Mouse (Mus musculus) limb, embryonic 13.5 days (tissue): Measurements from ENCODE around the gene 4930524J08Rik. TPM values are rescaled to one million over a fixed set of nuclear protein-coding genes. Genes with fewer than 3 reads are reported as not detected.

Experiments
- ATAC-seq: fragments of 200-750 bp; cut with Nextera tagmentation; 2 replicates; pipeline ENCODE4 v1.8.0; 2017; ENCODE audit warnings: low read depth, moderate number of reproducible peaks, moderate TSS enrichment; ENCODE audit not compliant: low FRiP score
- H3K27ac ChIP-seq: fragments of 300-500 bp; sonication (generic); 2 replicates; pipeline ENCODE4 v1.5.1; 2015; ENCODE audit warnings: inconsistent platforms, mild to moderate bottlenecking, moderate library complexity
- H3K27me3 ChIP-seq: fragments of 300-500 bp; sonication (generic); 2 replicates; pipeline ENCODE4 v1.6.1; 2015; ENCODE audit warnings: mild to moderate bottlenecking, inconsistent platforms
- H3K36me3 ChIP-seq: fragments of 300-500 bp; sonication (generic); 2 replicates; pipeline ENCODE4 v1.6.1; 2015; ENCODE audit warnings: inconsistent platforms, mild to moderate bottlenecking, moderate library complexity
- H3K4me1 ChIP-seq: fragments of 300-500 bp; sonication (generic); 2 replicates; pipeline ENCODE4 v1.6.1; 2015; ENCODE audit warnings: inconsistent platforms
- H3K4me2 ChIP-seq: fragments of 300-500 bp; sonication (generic); replicated peaks from 2 replicates; pipeline ENCODE4 v1.6.1; 2015; ENCODE audit warnings: inconsistent platforms, mild to moderate bottlenecking, moderate library complexity
- H3K4me3 ChIP-seq: fragments of 300-500 bp; sonication (generic); 2 replicates; pipeline ENCODE4 v1.5.1; 2015; ENCODE audit warnings: moderate library complexity, mild to moderate bottlenecking, inconsistent platforms
- H3K9ac ChIP-seq: fragments of 300-500 bp; sonication (generic); 2 replicates; pipeline ENCODE4 v1.6.1; 2015; ENCODE audit warnings: mild to moderate bottlenecking, inconsistent platforms
- H3K9me3 ChIP-seq: fragments of 300-500 bp; sonication (generic); 2 replicates; pipeline ENCODE4 v1.6.1; 2016; ENCODE audit warnings: inconsistent platforms
- WGBS: fragments of 180-500 bp; shearing (Covaris S2); methylation state at CpG from one replicate; pipeline ENCODE4 v1.1.7; 2015; 5-methylcytosine and 5-hydroxymethylcytosine counted together
- polyA plus RNA-seq: library from polyadenylated mRNA; unstranded; fragments of >200 nt; fragmentation: Nextera tagmentation; extraction: Ambion mirVana; gene quantifications from 2 replicates; pipeline ENCODE4 v1.2.1, GENCODE M21; 2015

Gene 4930524J08Rik
- polyA plus RNA-seq, 1 experiment from 2014 or later: 1.8 TPM

DNA sequence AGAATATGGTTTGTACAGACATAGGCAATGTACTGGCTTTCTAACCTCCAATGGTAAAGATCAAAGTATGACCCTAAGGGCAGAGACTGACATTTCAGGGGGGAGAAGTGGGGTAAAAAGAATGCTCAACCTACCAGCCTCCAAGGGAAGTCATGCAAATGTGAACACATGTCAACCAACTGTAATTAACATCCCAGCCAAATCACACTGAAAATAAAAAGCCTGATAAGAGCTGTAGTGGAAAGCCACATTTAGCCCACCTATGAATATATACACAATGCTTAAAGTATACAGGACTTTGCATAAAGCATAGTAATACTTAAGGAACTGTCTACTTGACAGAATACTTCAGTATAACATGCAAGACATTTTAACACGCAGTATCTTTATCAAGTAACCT lies 3.1 kb upstream of the 4930524J08Rik start:
- H3K4me1 ChIP-seq: peaks cover 33% of the 10 kb centered on the region
- WGBS: 68% methylated on average over 1 of the region's 1 CpGs
- peaks cover 14% of the 10 kb centered on the region for H3K36me3 ChIP-seq
- peak overlapping the region; percentile 85 for H3K4me2 ChIP-seq
- H3K9ac ChIP-seq: no peak overlapping the region; the same call in 1 of the 2 replicates
- peak overlapping the region; percentile 88 for H3K4me3 ChIP-seq
- H3K9me3 ChIP-seq: 0 out of 2 replicates have a peak, but pooled peaks cover 4% of the 10 kb centered on the region
- no peaks in the 10 kb centered on the region for H3K27me3 ChIP-seq
- no peak for ATAC-seq
- H3K27ac ChIP-seq: no peak overlapping the region

DNA sequence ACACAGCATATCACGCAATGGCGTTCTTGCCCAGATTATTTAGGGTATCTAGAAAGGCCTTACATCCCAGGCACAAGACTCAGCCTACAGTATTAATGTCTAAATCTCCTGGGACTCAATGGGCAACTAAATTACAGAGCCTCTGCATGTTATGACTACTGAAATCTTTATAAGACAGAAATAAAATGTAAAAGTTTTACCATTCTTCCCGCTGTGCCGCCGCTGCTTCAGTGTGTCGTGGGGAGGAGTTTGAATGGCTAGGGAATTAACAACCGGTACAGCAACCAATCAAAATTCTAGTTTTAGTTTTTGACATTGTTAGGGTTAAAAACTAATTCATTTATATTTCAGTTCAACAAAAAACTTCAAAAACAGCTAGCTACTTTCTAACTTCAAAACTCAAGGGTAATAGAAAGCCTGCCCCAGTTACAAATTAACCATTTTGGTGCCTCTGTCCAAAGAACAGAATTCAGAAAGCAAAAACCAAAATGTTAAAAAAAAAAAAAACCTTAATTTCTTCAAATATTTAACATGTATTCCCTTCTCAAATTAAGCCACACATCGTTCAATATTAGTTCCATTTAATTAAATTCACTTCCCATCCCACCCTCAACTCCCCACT lies 2.4 kb upstream of the 4930524J08Rik start:
- no peak overlapping the region for H3K27ac ChIP-seq
- WGBS: 11% methylated on average over 8 of the region's 8 CpGs

DNA sequence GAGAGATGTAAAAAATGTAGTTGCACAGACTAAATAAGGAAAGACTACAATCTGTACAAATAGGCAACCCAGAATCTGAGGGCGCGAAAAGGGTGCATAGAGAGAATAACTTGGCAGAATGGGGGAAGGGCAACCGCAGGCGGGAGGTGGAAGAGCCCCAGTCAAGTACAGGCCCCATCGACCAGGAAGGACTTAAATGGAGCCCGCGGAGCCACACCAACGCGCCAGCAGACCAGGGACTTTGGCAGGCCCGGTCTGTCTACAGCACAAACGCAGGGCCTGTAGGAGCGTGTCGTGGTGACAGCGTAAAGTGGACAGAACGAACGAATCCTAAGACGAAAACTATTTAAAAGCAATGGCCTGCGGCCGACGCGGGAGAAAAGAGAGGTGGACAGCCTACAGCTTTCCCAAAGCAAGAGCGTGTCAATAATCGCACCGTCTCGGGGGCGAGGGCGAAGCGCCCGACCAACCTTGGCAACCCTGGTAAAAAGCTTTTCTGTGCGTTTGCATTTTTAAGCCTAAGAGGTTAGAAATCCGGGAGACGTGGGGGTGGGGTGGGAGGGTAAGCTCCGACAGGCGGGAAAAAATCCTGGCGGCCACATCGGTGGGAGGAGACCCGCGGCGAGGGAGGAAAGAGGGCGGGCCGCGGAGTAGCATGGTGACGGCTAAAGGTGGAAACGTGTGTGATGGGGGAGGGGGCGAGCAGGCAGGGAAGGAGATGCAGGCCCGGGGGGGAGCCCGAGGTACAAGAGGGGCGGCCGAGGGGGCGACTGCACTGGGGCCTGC lies 1.2 kb upstream of the 4930524J08Rik start:
- peaks cover 32% of the 10 kb centered on the region for H3K4me1 ChIP-seq
- peak; percentile 57 for ATAC-seq
- H3K4me2 ChIP-seq: peak overlapping the region; percentile 85
- H3K9ac ChIP-seq: peak overlapping the region; percentile 99
- H3K27ac ChIP-seq: peak overlapping the region; percentile 99
- 0 out of 2 replicates have a peak, but pooled peaks cover 4% of the 10 kb centered on the region for H3K9me3 ChIP-seq
- peaks cover 12% of the 10 kb centered on the region for H3K36me3 ChIP-seq
- peak overlapping the region; percentile 88 for H3K4me3 ChIP-seq
- WGBS: under 1% methylated on average over 48 of the region's 50 CpGs
- no peaks in the 10 kb centered on the region for H3K27me3 ChIP-seq

More for the DNA sequence above, 2.4 kb upstream of the 4930524J08Rik start:
- no peak for ATAC-seq
- H3K36me3 ChIP-seq: peaks cover 12% of the 10 kb centered on the region
- H3K9ac ChIP-seq: peak overlapping the region; percentile 99
- peak overlapping the region; percentile 88 for H3K4me3 ChIP-seq
- peaks cover 33% of the 10 kb centered on the region for H3K4me1 ChIP-seq
- peak overlapping the region; percentile 85 for H3K4me2 ChIP-seq
- H3K9me3 ChIP-seq: 0 out of 2 replicates have a peak, but pooled peaks cover 4% of the 10 kb centered on the region
- H3K27me3 ChIP-seq: no peaks in the 10 kb centered on the region

DNA sequence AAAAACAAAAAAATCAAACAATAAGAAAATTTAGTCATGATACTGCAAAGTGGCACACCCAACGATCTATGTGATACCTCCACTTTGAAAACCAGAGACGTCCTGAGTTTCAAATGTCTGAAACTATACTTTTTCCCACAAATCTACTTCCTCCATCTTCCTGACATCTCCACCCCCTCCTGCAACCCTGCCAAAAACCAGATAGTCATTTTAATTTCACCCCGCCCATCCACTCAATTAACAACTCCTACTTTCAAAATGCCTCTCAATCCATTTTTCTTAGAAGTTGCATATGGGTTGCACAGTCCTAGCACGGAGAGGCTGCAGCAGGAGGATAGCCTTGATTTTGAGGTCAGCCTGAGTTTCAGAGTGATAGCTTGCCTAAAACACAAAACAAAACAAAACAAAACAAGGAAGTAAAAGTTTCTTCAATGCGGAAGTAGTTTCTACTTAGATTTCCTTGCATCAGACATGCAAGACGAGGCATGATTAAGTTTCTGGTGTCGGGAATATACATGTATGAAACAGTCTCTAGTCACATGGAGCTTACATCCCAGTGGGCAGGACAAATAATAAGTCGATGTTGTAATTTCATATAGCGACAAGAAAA lies 4.7 kb downstream of the 4930524J08Rik start:
- Histone ChIP-seq H3K4me2 (no peak overlapping the region), H3K27ac (no peak overlapping the region), H3K36me3 (peaks cover 3% of the 10 kb centered on the region; the same call in 1 of the 2 replicates), H3K27me3 (no peaks in the 10 kb centered on the region), H3K9me3 (0 out of 2 replicates have a peak, but pooled peaks cover 4% of the 10 kb centered on the region), H3K4me3 (no peak overlapping the region), H3K9ac (no peak overlapping the region), H3K4me1 (no peaks in the 10 kb centered on the region)
- ATAC-seq: no peak
- 87% methylated on average over 9 of the region's 9 CpGs for WGBS

DNA sequence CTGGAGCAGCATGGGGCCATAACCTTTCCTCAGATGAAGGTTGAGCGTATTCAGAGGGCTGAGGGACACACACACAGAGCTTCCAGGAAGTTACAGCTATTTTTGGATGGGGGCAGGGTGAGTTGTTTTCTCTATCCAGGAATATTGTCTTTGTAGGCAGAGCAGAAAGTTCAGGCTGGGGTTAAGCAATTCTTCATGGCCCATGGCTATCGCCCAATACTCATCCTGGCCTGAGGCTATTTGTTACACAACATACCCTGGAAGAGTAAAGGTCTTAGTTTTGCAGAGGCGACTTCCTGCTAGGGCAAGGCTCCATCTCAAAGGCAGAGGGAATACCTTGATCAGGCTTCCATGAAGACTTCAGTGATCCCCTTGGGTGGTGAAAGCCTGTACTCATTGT lies 15.3 kb downstream of the 4930524J08Rik start:
- no peak overlapping the region for H3K9ac ChIP-seq
- ATAC-seq: no peak
- no peaks in the 10 kb centered on the region for H3K36me3 ChIP-seq

DNA sequence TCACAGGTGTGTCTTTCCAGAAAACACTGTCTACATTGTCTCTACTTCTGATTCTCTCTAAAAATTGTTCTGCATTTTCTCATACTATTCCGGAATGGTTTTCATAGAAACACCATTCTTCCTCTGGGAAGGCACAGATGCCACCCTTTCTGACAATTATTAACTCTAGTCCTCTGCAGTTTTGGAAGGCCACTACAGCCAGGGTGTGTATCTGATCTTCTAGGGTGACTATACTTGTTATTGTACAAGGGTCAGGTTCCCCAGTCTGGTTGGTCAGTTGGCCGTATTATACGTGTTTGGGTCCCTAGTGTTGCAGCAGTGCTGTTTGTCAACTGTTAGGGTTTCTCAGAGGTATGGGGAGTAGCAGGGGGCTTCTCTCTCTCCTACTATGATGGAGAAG lies 15.8 kb downstream of the 4930524J08Rik start:
- Histone ChIP-seq H3K27me3 (no peaks in the 10 kb centered on the region), H3K4me1 (no peaks in the 10 kb centered on the region), H3K9ac (no peak overlapping the region), H3K4me3 (no peak overlapping the region), H3K36me3 (no peaks in the 10 kb centered on the region), H3K27ac (no peak overlapping the region), H3K9me3 (peaks cover 7% of the 10 kb centered on the region; the same call in 1 of the 2 replicates), H3K4me2 (no peak overlapping the region)
- WGBS: 89% methylated on average over 3 of the region's 3 CpGs
- ATAC-seq: no peak

More for the DNA sequence above, 15.3 kb downstream of the 4930524J08Rik start:
- H3K27me3 ChIP-seq: no peaks in the 10 kb centered on the region
- H3K4me1 ChIP-seq: no peaks in the 10 kb centered on the region
- H3K27ac ChIP-seq: no peak overlapping the region
- peaks cover 7% of the 10 kb centered on the region; the same call in 1 of the 2 replicates for H3K9me3 ChIP-seq
- WGBS: 86% methylated on average over 3 of the region's 3 CpGs
- H3K4me2 ChIP-seq: no peak overlapping the region
- no peak overlapping the region for H3K4me3 ChIP-seq

DNA sequence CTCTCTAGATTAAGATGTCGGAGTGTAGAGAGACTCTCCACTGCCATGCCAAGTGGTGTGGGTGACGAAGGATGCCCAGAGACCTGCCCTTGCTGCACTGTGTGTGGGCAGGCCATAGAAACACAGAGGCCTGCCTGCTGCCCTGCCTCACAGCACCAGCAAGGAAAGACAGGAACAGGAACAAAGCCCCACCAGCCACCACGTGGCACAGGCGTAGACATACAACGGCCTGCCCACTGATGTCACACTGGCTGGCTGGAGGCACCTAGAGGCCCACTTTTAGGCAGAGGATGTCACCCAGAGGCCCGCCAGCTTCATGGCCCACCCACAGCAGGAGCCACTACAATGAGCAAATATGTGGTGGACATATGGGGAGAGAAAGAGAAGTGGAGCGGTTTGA lies 21.2 kb downstream of the 4930524J08Rik start:
- Histone ChIP-seq H3K4me2 (no peak overlapping the region), H3K27ac (no peak overlapping the region), H3K9me3 (peaks cover 7% of the 10 kb centered on the region; the same call in 1 of the 2 replicates), H3K36me3 (no peaks in the 10 kb centered on the region), H3K4me3 (no peak overlapping the region), H3K27me3 (no peaks in the 10 kb centered on the region), H3K9ac (no peak overlapping the region; the same call in 1 of the 2 replicates), H3K4me1 (0 out of 2 replicates have a peak, but pooled peaks cover 3% of the 10 kb centered on the region)
- ATAC-seq: no peak
- WGBS: 78% methylated on average over 7 of the region's 7 CpGs

DNA sequence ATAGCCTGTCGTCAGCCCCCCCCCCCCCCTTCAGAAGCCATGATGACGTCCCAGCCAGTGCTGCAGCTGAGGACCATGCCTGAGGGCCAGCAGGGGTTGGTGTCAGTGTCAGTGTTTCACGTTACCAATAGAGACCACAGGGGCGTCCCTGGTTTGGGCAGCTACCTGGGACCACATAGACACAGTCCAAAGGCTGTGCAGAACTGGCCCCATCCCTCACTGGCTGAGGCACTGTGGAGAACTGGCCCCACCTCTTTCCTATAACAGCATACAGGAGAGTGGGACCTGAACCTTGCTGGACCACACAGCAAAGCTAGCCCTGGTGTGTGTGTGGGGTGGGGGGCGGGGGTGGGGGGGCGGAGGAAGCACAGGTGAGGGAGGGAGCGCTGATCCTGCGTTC lies 21.6 kb downstream of the 4930524J08Rik start:
- H3K9me3 ChIP-seq: peaks cover 6% of the 10 kb centered on the region; the same call in 1 of the 2 replicates
- H3K4me1 ChIP-seq: 0 out of 2 replicates have a peak, but pooled peaks cover 3% of the 10 kb centered on the region
- 40% methylated on average over 8 of the region's 8 CpGs for WGBS
- no peaks in the 10 kb centered on the region for H3K27me3 ChIP-seq
- no peaks in the 10 kb centered on the region for H3K36me3 ChIP-seq
- H3K4me2 ChIP-seq: no peak overlapping the region
- no peak for ATAC-seq
- no peak overlapping the region; the same call in 1 of the 2 replicates for H3K9ac ChIP-seq
- no peak overlapping the region for H3K27ac ChIP-seq
- H3K4me3 ChIP-seq: no peak overlapping the region

DNA sequence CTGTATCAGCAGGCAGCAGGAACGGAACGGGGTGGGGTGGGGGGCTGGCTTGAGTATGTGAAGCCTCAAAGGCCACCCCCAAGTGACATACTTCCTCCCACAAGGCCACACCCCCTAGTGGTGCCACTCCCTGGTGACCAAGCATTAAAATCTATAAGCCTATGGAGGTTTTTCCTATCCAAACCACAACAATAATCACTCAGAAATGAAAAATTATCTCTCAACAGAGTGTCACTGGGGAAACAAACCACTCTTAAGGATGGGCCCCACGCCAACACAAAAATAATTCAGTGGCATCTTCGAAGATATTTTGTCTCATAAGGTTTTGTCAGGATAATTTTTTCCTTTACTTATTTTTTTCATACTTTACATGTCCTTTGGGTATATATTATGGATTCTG lies 25.0 kb downstream of the 4930524J08Rik start:
- Histone ChIP-seq H3K36me3 (no peaks in the 10 kb centered on the region), H3K27ac (no peak overlapping the region), H3K9me3 (no peaks in the 10 kb centered on the region), H3K4me3 (no peak overlapping the region), H3K4me2 (no peak overlapping the region), H3K27me3 (no peaks in the 10 kb centered on the region), H3K4me1 (0 out of 2 replicates have a peak, but pooled peaks cover 3% of the 10 kb centered on the region), H3K9ac (no peak overlapping the region)
- no peak for ATAC-seq
- WGBS: 86% methylated on average over 4 of the region's 4 CpGs

DNA sequence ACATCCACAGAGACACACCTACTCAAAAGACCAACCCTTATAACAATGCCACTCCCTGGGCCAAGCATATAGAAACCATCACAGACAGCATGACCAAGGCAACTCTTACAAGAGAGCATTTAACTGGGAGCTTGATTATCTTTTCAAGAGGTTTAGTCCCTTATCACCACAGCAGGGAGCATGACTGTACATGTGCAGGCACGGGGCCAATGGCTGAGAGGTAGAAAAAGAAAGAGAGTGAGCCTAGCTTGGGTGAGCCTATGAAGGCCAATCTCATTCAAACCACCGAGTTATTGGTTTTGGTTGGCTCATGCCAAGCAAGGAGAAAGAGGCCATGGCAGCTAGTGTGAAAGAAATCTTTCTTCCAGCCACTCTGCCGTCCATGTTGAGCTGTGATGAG lies 26.6 kb downstream of the 4930524J08Rik start:
- Histone ChIP-seq H3K4me1 (0 out of 2 replicates have a peak, but pooled peaks cover 3% of the 10 kb centered on the region), H3K9ac (no peak overlapping the region), H3K27me3 (no peaks in the 10 kb centered on the region), H3K36me3 (no peaks in the 10 kb centered on the region), H3K4me2 (no peak overlapping the region), H3K27ac (no peak overlapping the region), H3K4me3 (no peak overlapping the region), H3K9me3 (no peaks in the 10 kb centered on the region)
- ATAC-seq: no peak
- WGBS: 70% methylated on average over 3 of the region's 3 CpGs

DNA sequence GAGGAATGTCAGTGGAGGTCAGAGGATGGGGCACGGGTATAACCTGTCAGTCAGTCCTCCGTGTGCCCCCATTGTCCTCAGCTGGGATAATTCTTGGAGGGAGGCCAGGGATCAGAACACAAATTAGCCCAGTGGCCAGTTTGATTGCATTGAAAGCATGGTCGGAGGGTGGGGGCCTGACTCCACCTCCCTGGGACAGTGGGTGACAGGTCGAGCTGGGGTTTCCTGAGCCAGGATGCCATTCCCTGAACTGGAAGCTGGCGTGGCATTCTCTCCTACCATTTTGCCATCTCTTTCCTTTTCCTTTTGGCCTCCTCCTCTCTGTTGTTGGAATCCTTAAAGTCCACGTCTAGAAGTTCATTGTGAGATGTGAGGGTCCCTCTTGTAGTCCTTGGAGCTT lies 27.0 kb downstream of the 4930524J08Rik start:
- no peak overlapping the region for H3K9ac ChIP-seq
- H3K4me1 ChIP-seq: 0 out of 2 replicates have a peak, but pooled peaks cover 2% of the 10 kb centered on the region
- H3K27me3 ChIP-seq: no peaks in the 10 kb centered on the region
- WGBS: 90% methylated on average over 6 of the region's 6 CpGs
- no peak overlapping the region for H3K27ac ChIP-seq
- no peaks in the 10 kb centered on the region for H3K36me3 ChIP-seq
- ATAC-seq: no peak
- no peak overlapping the region for H3K4me3 ChIP-seq
- H3K9me3 ChIP-seq: no peaks in the 10 kb centered on the region
- no peak overlapping the region for H3K4me2 ChIP-seq
